Mouse (Mus musculus): ENCODE results near the gene Hira. TPM values are rescaled to one million over a fixed set of nuclear protein-coding genes. Genes with fewer than 3 reads are reported as not detected.

Gene Hira
- 9.2 and 9.8 TPM in 2 replicates for polyA plus RNA-seq (2014; fragmentation: Nextera tagmentation; extraction: Ambion mirVana)

- peak within 1 kb of the TSS; percentile 89 for H3K27ac ChIP-seq (ENCODE audit: low read depth, low read length)
- H3K27me3 ChIP-seq (ENCODE audit: control insufficient read depth, insufficient read depth, low read length) = no peaks in the 10 kb centered on the region
- H3K4me3 ChIP-seq (ENCODE audit: low read depth, low read length) = peak within 1 kb of the TSS; percentile 84
- H3K4me1 ChIP-seq (ENCODE audit: control insufficient read depth, insufficient read depth, low read length) = no peaks in the 10 kb centered on the region; the same call in 1 of the 2 replicates
- peak; percentile 94 for ATAC-seq (replicated peaks; ENCODE audit: insufficient number of reproducible peaks, low FRiP score, low TSS enrichment)
- WGBS (ENCODE audit: insufficient replicate concordance) = under 1% methylated on average over 83 of the region's 93 CpGs
- H3K9me3 ChIP-seq (replicated peaks; ENCODE audit: control insufficient read depth, low read length) = no peaks in the 10 kb centered on the region
- peaks cover 31% of the 10 kb centered on the region for H3K36me3 ChIP-seq (ENCODE audit: control insufficient read depth, insufficient read depth, low read length)
- H3K9ac ChIP-seq (ENCODE audit: low read depth, low read length) = peak within 1 kb of the TSS; percentile 72
- peak within 1 kb of the TSS; percentile 68 for H3K4me2 ChIP-seq
Measured at GRCm38 (mm10) chr16:18876442-18877308, at the start of gene Hira, which contains the start of gene Mrpl40. TSS of gene Hira (plus strand) at chr16:18877037. TSS of gene Mrpl40 (minus strand) at chr16:18876862.

DNA sequence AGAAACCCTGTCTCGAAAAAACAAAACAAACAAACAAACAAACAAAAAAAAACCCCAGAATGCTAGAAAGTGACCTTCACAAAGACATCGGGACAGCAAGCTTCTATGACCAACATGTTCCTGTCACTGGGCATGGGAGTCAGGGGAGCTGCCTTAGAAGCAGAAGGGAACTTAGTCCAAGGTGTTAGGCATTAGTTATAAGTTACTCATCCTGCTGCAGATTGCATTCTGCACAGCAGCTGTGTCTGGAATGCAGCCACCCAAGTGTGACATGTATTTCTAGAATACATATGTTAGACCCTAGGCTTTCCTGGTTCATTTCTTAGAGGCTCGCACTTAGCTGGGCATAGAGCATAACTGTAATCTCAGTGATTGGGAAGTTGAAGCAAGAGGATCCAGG lies 48.2 kb upstream of the Hira start:
- WGBS (ENCODE audit: insufficient replicate concordance) = 87% methylated on average over 3 of the region's 3 CpGs
- Histone ChIP-seq H3K36me3 (ENCODE audit: control insufficient read depth, insufficient read depth, low read length) (peaks cover 34% of the 10 kb centered on the region), H3K4me1 (ENCODE audit: control insufficient read depth, insufficient read depth, low read length) (no peaks in the 10 kb centered on the region), H3K9me3 (replicated peaks; ENCODE audit: control insufficient read depth, low read length) (no peaks in the 10 kb centered on the region), H3K27ac (ENCODE audit: low read depth, low read length) (no peak overlapping the region), H3K27me3 (ENCODE audit: control insufficient read depth, insufficient read depth, low read length) (no peaks in the 10 kb centered on the region), H3K9ac (ENCODE audit: low read depth, low read length) (no peak overlapping the region), H3K4me2 (no peak overlapping the region), H3K4me3 (ENCODE audit: low read depth, low read length) (no peak overlapping the region)
- ATAC-seq (replicated peaks; ENCODE audit: insufficient number of reproducible peaks, low FRiP score, low TSS enrichment) = no peak

- no peak for ATAC-seq (replicated peaks; ENCODE audit: insufficient number of reproducible peaks, low FRiP score, low TSS enrichment)
- WGBS (ENCODE audit: insufficient replicate concordance) = 85% methylated on average over 6 of the region's 6 CpGs
- Histone ChIP-seq H3K4me2 (no peak overlapping the region), H3K9me3 (replicated peaks; ENCODE audit: control insufficient read depth, low read length) (no peaks in the 10 kb centered on the region), H3K4me3 (ENCODE audit: low read depth, low read length) (no peak overlapping the region), H3K9ac (ENCODE audit: low read depth, low read length) (no peak overlapping the region), H3K36me3 (ENCODE audit: control insufficient read depth, insufficient read depth, low read length) (peaks cover 31% of the 10 kb centered on the region), H3K27me3 (ENCODE audit: control insufficient read depth, insufficient read depth, low read length) (no peaks in the 10 kb centered on the region), H3K4me1 (ENCODE audit: control insufficient read depth, insufficient read depth, low read length) (no peaks in the 10 kb centered on the region), H3K27ac (ENCODE audit: low read depth, low read length) (no peak overlapping the region)
Measured at GRCm38 (mm10) chr16:18829102-18829501, 47.7 kb upstream of the Hira start.

GRCm38 (mm10) chr16:18833486-18833885 lies 43.4 kb upstream of the Hira start:
- peaks cover 12% of the 10 kb centered on the region for H3K36me3 ChIP-seq (ENCODE audit: control insufficient read depth, insufficient read depth, low read length)
- H3K4me1 ChIP-seq (ENCODE audit: control insufficient read depth, insufficient read depth, low read length) = no peaks in the 10 kb centered on the region
- H3K9ac ChIP-seq (ENCODE audit: low read depth, low read length) = no peak overlapping the region
- ATAC-seq (replicated peaks; ENCODE audit: insufficient number of reproducible peaks, low FRiP score, low TSS enrichment) = no peak
- H3K27ac ChIP-seq (ENCODE audit: low read depth, low read length) = no peak overlapping the region
- no peak overlapping the region for H3K4me3 ChIP-seq (ENCODE audit: low read depth, low read length)
- H3K27me3 ChIP-seq (ENCODE audit: control insufficient read depth, insufficient read depth, low read length) = no peaks in the 10 kb centered on the region
- no peak overlapping the region for H3K4me2 ChIP-seq
- H3K9me3 ChIP-seq (replicated peaks; ENCODE audit: control insufficient read depth, low read length) = no peaks in the 10 kb centered on the region
- 67% methylated on average over 2 of the region's 2 CpGs for WGBS (ENCODE audit: insufficient replicate concordance)

- ATAC-seq (replicated peaks; ENCODE audit: insufficient number of reproducible peaks, low FRiP score, low TSS enrichment) = no peak
- peak overlapping the region; percentile 97 for H3K4me3 ChIP-seq (ENCODE audit: low read depth, low read length)
- peak overlapping the region; percentile 70 for H3K4me2 ChIP-seq
- H3K36me3 ChIP-seq (ENCODE audit: control insufficient read depth, insufficient read depth, low read length) = peaks cover 5% of the 10 kb centered on the region; the same call in 1 of the 2 replicates
- 24% methylated on average over 3 of the region's 3 CpGs for WGBS (ENCODE audit: insufficient replicate concordance)
- H3K9me3 ChIP-seq (replicated peaks; ENCODE audit: control insufficient read depth, low read length) = no peaks in the 10 kb centered on the region
- no peaks in the 10 kb centered on the region for H3K27me3 ChIP-seq (ENCODE audit: control insufficient read depth, insufficient read depth, low read length)
- peak overlapping the region; percentile 93; the same call in 1 of the 2 replicates for H3K9ac ChIP-seq (ENCODE audit: low read depth, low read length)
- no peaks in the 10 kb centered on the region for H3K4me1 ChIP-seq (ENCODE audit: control insufficient read depth, insufficient read depth, low read length)
- H3K27ac ChIP-seq (ENCODE audit: low read depth, low read length) = no peak overlapping the region
Measured at GRCm38 (mm10) chr16:18836073-18836467, 40.8 kb upstream of the Hira start.

DNA sequence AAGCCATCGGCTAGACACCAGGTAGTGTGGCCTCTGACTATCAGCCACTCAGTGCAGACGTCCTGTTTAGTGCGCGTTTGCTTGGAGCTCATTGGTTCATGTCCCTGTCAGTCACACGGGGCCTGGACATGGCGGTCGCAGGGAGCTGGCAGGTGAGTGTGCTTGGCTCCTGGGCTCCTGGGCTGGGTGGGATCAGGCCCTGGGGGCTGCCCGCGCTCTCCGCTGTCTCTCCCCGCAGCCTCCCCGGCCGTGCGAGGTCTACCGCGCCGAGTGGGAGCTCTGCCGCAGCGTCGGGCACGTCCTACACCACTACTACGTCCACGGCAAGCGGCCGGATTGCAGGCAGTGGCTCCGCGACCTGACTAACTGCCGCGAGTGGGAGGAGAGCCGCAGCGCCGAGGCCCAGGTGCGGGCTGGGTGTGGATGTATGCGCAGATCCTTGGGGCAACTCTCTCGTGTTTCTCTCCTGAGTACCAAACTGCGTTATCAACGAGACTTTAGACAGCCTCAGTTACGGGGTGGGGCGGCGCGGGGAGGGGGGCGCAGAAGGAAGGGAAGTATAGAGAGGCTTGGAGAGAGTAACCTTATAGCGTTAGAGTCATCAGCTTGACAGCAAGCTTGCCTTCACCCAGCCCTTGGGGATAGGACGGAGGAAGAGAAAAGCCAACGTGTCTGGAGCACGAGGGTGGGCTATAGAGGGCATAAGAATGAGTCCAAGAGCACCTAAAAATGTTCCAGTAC lies 40.2 kb upstream of the Hira start, which contains the start of the genes 2510002D24Rik and Gm28539:
Gene 2510002D24Rik (plus strand): TSS at position 111 of the 741 bp plus-strand sequence.
Gene Gm28539 (plus strand): TSS at position 117 of the 741 bp plus-strand sequence.
- under 1% methylated on average over 46 of the region's 46 CpGs for WGBS (ENCODE audit: insufficient replicate concordance)
- Histone ChIP-seq H3K27me3 (ENCODE audit: control insufficient read depth, insufficient read depth, low read length) (no peaks in the 10 kb centered on the region), H3K4me1 (ENCODE audit: control insufficient read depth, insufficient read depth, low read length) (no peaks in the 10 kb centered on the region), H3K27ac (ENCODE audit: low read depth, low read length) (peak within 1 kb of the TSS; percentile 46; the same call in 1 of the 2 replicates), H3K36me3 (ENCODE audit: control insufficient read depth, insufficient read depth, low read length) (0 out of 2 replicates have a peak, but pooled peaks cover 3% of the 10 kb centered on the region), H3K9me3 (replicated peaks; ENCODE audit: control insufficient read depth, low read length) (no peaks in the 10 kb centered on the region), H3K9ac (ENCODE audit: low read depth, low read length) (peak within 1 kb of the TSS; percentile 93), H3K4me3 (ENCODE audit: low read depth, low read length) (peak within 1 kb of the TSS; percentile 97), H3K4me2 (peak within 1 kb of the TSS; percentile 70)
- ATAC-seq (replicated peaks; ENCODE audit: insufficient number of reproducible peaks, low FRiP score, low TSS enrichment) = peak; percentile 96

- H3K4me2 ChIP-seq = no peak overlapping the region
- no peak for ATAC-seq (replicated peaks; ENCODE audit: insufficient number of reproducible peaks, low FRiP score, low TSS enrichment)
- no peaks in the 10 kb centered on the region for H3K4me1 ChIP-seq (ENCODE audit: control insufficient read depth, insufficient read depth, low read length)
- no peak overlapping the region for H3K27ac ChIP-seq (ENCODE audit: low read depth, low read length)
- no peaks in the 10 kb centered on the region for H3K27me3 ChIP-seq (ENCODE audit: control insufficient read depth, insufficient read depth, low read length)
- no peaks in the 10 kb centered on the region for H3K9me3 ChIP-seq (replicated peaks; ENCODE audit: control insufficient read depth, low read length)
- no peak overlapping the region for H3K4me3 ChIP-seq (ENCODE audit: low read depth, low read length)
- 96% methylated on average over 4 of the region's 4 CpGs for WGBS (ENCODE audit: insufficient replicate concordance)
- no peaks in the 10 kb centered on the region for H3K36me3 ChIP-seq (ENCODE audit: control insufficient read depth, insufficient read depth, low read length)
- H3K9ac ChIP-seq (ENCODE audit: low read depth, low read length) = no peak overlapping the region
Measured at GRCm38 (mm10) chr16:18838346-18838745, 38.5 kb upstream of the Hira start.

- Histone ChIP-seq H3K4me2 (no peak overlapping the region), H3K9me3 (replicated peaks; ENCODE audit: control insufficient read depth, low read length) (no peaks in the 10 kb centered on the region), H3K4me1 (ENCODE audit: control insufficient read depth, insufficient read depth, low read length) (no peaks in the 10 kb centered on the region), H3K36me3 (ENCODE audit: control insufficient read depth, insufficient read depth, low read length) (no peaks in the 10 kb centered on the region), H3K27ac (ENCODE audit: low read depth, low read length) (no peak overlapping the region), H3K27me3 (ENCODE audit: control insufficient read depth, insufficient read depth, low read length) (no peaks in the 10 kb centered on the region), H3K9ac (ENCODE audit: low read depth, low read length) (no peak overlapping the region), H3K4me3 (ENCODE audit: low read depth, low read length) (no peak overlapping the region)
- ATAC-seq (replicated peaks; ENCODE audit: insufficient number of reproducible peaks, low FRiP score, low TSS enrichment) = no peak
- WGBS (ENCODE audit: insufficient replicate concordance) = 87% methylated on average over 15 of the region's 15 CpGs
Measured at GRCm38 (mm10) chr16:18846301-18846820, 30.5 kb upstream of the Hira start.
